Mouse (Mus musculus): Measurements from ENCODE around the gene E2f6.

DNA sequence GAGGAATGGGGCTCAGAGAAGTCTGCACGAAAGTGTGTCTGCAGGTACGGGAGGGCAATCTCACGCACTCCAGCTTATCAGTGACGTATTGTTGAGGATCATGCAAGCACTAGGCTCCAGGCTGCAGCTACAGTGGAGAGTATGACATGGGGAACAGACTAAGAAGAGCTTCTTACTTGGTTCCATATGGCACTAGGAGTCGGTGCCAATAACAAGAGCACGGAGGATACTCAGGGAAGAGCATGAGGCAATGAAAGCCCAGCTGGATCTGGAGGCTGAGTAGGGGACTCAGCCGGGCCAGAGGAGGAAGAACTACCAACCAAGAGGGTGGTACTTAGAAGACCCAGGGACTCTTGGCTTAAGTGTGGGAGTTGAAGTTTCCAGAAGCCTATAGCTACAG lies 62.8 kb downstream of the E2f6 start:
- no peak for TF ChIP-seq CTCF (IDR thresholded peaks at IDR 0.05; ENCODE audit: borderline replicate concordance, insufficient read depth, low read length)
- TF ChIP-seq POLR2A (IDR thresholded peaks at IDR 0.05; ENCODE audit: low read depth, low read length): no peak

Data from embryonic fibroblast, embryonic 13.5 days (primary cell).